Mouse (Mus musculus) naive thymus-derived CD4-positive, alpha-beta T cell, adult 2 months (primary cell): ENCODE results near the gene Defb22.

ENCODE experiments used
- DNase-seq: peaks from one replicate; pipeline ENCODE4 v3.0.0-alpha.2; 2011; ENCODE audit warnings: low read depth

Gene Defb22

DNA sequence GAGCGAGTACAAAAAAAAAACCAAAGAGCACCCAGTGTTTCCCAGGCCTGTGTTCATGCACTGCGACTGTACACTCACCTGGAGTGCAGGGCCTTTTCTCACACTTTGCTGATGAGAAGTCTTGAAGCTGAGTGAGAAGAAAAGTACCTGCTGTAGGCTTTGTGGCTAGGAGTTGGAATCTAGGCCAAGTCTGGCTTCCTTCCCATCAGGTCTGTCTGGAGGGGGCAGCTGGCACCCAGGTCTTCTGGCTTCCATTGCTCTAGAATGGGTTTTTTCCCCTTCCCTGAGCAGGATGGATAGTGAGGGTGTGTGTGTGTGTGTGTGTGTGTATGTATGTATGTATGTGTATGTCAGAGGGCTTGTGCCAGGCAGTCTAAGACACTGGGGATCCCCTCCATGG is 50.1 kb downstream of the Defb22 start:
- no peak for DNase-seq

DNA sequence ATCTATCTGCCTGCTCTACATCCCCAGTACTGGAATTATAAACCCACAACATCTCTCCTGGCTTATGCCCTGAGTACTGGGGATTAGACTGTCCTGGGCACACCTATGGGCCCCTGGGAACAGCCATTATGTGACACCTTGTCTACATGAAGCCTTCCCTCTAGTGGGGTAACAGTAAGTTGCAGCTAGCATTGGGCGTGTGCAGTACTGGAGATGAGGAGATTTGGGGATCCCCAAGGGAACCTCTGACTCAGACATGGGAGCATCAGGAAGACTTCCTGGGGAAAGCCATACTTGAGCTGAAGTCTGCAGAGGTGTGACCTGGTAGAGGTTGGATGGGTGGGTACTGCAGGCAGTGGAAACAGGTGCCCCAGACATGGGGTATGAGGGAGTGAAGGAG is 51.0 kb downstream of the Defb22 start:
- no peak for DNase-seq

DNA sequence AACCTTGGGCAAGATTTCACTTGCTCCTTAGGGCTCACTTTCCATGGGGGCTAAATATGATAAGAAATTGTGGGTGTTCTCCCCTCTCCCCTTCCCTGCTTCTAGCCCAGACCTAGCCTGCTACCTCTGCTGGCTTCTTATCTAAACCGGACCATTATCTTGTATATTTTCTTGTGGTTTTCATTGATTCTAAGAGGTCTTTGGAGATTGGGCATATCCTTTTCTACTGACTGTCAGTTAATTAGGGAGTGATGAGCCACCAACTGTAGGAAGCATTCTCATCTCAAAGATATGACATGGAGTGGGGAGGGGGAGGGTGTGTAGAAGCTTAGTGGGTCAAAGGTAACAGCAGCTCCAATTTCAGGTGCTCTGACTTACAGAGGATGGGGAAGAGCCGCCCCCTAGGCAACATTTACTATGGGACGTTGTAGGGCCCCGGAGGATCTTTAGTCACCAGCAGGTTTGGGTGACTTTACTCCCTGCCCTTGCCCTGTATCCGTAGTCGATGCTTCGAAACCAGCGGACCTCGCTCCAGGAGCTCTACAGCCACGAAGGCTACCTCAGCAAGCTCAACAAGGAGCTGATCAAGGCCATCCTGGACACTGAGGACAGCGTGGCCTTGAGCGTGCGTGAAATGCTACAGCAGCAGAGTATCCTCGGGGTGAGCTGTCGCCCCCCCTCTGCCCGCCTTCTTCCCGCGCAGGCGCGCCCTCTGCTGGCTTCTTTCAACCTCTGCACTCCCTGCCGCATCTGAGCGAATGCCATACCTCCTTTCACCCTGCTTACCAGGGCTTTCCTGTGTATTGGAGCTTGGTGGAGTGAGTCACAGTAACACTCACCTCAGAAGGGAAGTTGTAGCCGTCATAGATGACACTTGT is 52.7 kb downstream of the Defb22 start:
- DNase-seq = peak; percentile 83

DNA sequence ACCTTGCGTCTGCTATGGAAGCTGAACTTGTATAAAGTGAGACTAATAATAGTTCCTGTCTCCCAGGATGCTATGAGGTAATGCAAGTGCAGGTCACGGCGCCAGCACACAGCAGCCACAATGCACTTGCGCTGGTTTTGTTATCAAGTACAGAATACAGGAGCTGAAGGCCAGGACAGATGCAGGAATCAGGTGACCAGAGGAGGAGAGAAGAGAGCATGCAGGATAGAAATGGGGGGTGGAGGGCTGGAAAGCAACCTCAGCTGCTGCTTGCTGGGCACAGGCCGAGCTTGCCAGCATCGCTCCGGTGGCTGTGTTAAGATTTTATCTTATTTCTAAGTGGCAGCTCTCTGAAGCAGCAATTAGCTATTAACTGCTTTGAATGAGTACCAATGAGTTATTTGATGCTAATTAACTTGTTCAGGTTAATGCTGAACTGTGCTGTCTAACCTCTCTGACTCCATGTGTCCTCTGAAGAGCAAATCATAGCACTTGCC is 53.5 kb downstream of the Defb22 start:
- no peak for DNase-seq
